Mouse (Mus musculus): ENCODE results near the gene Tpcn1.

Gene Tpcn1

DNA sequence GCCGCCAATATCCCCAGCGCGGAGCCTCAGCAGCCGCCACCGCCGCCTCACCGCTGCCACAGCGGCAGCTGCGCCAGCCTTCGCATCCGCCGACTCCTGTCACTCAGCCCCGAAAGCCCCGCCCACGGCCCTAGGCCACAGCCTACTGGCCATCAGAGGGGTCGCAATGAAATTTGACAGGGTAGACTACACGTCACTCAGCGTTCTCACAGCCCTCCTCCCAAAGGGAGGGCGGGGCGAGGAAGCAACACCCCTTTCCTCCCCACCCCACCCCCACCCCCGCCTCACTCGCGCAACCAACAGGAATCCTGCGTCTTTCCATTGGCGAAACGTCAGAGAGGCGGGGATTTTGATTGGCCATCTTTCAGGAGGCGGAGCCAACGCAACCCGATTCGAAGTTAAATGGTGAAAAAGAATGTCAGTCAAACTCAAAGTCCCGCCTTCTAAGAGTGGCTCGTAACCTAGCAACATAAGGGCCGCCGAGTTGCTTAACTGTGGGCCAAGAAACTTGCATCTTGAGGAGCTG, at the start of gene Tpcn1, which contains the start of gene Iqcd:
Gene Tpcn1, minus strand, starts transcription at position 105 of the 526 bp plus-strand sequence.
Gene Iqcd, plus strand, starts transcription at position 448 of the 526 bp plus-strand sequence.
- DNase-seq: peak; percentile 99

GRCm38 (mm10) chr5:120635633-120636032, 47.2 kb upstream of the Tpcn1 start:
- no peak for DNase-seq

- DNase-seq: peak in 1 of 2 experiments; percentile 9
These were observed 46.4 kb upstream of the Tpcn1 start for GRCm38 (mm10) chr5:120634860-120635259.

GRCm38 (mm10) chr5:120634131-120634530, 45.7 kb upstream of the Tpcn1 start, which contains the start of gene Cfap73:
TSS of gene Cfap73 (minus strand) at chr5:120634235.
- no peak for DNase-seq

DNA sequence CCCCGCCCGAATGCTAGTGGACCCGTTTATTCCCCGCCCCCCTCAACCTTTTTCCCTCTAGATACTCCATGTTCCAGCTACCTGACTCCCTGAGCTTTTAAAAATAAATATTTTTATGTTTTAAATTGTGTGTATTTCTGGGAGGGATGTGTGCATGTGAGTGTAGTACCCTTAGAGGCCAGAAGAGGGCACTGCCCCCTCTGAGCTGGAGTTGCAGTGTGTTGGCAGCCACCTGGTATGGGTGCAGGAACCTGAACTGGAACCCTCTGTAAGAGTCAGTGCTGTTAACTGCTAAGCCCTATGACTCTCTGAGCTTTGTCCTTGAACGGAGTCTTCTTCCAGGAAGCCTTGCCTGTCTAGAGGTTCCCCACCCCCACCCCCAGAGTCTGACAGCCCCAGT, 43.4 kb upstream of the Tpcn1 start:
- DNase-seq: peak in 1 of 2 experiments; percentile 21

DNA sequence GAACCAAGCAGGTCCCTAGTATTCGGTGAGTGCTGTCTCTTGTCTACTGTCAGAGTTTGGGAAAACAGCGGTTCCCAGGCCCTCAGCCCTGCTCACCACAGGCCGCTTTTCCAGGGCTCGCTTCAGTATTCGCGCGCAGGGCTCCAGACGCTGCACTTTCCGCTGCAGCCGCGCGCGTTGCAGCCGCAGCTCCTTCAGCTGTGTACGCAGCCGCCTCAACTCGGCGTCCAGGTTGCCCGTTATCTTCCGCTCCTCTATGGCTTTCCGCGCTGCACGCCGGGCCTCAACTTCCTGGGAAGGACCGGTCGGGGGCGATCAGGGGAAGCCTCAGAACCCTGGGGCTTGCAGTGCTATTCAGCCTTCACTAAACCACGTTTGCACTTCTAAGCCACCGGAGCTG, 42.7 kb upstream of the Tpcn1 start:
- DNase-seq: peak in 1 of 2 experiments; percentile 32

- no peak for DNase-seq
These were observed 40.2 kb upstream of the Tpcn1 start for GRCm38 (mm10) chr5:120628624-120629023.

- no peak for DNase-seq
These were observed 39.2 kb upstream of the Tpcn1 start for GRCm38 (mm10) chr5:120627515-120628300.

DNA sequence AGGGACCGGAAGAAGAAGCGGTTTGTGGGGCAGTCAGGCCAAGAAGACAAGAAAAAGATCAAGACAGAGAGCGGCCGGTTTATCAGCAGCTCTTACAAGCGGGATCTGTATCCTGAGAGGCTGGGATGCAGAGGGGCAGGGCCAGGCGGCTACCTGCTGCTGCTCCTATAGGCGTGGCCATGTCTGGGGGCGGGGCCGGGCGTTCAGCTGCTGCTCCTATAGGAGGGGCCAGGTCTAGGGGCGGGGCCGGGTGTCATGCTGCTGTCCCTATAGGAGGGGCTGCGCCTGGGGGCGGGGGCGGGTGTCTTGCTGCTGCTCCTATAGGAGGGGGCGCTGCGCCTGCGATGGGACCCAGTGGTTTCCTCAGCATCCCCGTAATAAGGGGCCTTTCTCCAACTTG, 37.9 kb upstream of the Tpcn1 start:
- DNase-seq: peak; percentile 64 to 69

DNA sequence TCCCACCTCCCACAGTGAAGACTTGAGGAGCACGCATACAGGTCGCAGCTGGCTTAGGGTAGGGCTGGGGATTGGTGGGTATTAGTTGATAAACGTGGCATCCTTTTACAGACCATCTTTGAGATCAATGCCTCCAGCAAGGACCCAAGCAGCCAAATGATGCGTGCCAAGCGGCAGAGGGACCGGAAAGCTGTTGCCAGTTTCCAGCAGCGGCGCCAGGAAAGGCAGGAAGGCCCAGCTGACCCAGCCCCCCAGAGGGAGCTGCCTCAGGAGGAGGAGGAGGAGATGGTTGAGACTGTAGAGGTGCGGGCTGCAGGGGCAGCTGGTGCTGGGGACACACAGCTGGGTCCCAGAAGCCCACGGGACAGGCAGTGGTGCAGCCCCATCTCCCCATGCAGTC, 36.0 kb upstream of the Tpcn1 start:
- no peak for DNase-seq

- DNase-seq: peak; percentile 70 to 71
These were observed 33.9 kb upstream of the Tpcn1 start for GRCm38 (mm10) chr5:120622198-120622851.

DNA sequence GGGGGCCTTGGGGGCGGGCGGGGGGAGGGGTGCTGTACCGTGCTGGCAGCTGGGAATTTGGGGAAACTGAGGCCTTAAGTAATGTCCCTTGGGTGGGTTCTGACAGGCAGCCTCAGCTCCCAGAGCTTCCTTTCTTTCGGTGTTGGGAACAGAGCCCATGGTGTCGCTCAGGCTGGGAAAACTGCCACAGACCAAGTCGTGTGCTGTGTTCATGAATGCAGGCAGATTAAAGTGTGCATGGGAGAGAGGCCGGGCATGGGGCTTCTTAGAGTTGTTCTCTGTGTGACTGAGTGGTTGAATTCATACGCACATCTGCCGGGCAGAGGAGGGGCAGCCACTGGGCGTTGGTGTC, 33.3 kb upstream of the Tpcn1 start:
- DNase-seq: no peak

GRCm38 (mm10) chr5:120621078-120621765, 32.7 kb upstream of the Tpcn1 start:
- DNase-seq: peak; percentile 82 to 83

DNA sequence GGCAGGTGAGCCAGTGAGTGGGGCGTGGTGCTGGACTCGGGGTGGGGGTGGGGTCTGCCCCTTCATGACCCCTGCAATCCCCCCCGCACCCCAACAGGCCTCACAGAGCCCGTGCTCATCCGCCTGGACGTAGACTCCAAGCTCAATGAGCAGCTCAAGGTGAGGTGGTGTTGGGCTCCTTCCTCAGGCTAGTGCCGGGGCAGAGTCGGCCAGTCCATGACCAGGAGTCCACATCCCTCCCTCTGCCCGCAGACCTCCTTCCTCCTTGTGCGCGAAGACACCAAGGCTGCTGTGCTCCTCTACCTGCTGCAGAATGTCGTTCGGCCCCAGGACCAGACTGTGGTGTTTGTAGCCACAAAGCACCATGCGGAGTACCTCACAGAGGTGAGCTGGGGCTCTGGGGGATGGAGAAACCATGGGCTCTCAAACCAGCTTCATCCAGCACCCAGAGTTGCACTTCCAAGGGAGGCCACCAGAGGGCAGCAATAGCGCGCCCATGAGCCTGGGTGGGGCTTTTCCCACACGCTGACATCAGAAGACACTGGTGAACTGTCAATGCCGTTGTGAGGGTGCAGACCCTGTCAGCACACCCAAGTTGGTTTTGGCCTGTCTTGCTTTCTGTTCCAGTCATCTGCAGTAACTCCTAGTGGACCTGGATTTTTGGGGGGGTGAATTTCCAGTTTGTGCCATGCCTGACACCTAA, 32.1 kb upstream of the Tpcn1 start:
- peak; percentile 96 to 97 for DNase-seq

GRCm38 (mm10) chr5:120619201-120619600, 30.7 kb upstream of the Tpcn1 start:
- DNase-seq: peak; percentile 88 to 89

- DNase-seq: no peak
These were observed 30.3 kb upstream of the Tpcn1 start for GRCm38 (mm10) chr5:120618778-120619177.

GRCm38 (mm10) chr5:120615903-120616302, 27.4 kb upstream of the Tpcn1 start:
- DNase-seq: peak; percentile 82 to 84

- peak; percentile 100 for DNase-seq
These were observed 24.5 kb upstream of the Tpcn1 start for GRCm38 (mm10) chr5:120612822-120613604.

DNA sequence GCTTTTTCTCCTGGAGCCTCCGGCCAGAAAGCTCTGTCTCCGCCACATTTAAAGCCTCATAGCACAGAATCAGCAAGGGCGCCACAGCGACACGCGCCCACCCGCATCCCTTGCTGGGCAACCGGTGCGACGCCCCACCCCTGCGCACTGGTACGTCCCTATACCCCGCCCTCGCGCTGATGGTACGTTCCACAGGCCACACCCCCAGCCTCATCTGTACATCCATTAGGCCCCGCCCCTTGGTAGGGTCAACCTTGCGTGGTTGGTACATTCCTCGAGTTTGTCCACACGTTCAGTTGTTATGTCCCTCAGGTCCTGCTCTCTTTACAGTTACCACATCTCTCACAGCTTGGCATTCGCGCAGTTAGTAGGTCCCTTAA, 24.0 kb upstream of the Tpcn1 start, which contains the start of the genes Rita1 and Ddx54:
Gene Rita1, minus strand, starts transcription at position 148 of the 380 bp plus-strand sequence.
Gene Ddx54, plus strand, starts transcription at position 298 of the 380 bp plus-strand sequence.
- peak; percentile 98 to 99 for DNase-seq

GRCm38 (mm10) chr5:120611416-120611815, 22.9 kb upstream of the Tpcn1 start:
- DNase-seq: no peak

DNA sequence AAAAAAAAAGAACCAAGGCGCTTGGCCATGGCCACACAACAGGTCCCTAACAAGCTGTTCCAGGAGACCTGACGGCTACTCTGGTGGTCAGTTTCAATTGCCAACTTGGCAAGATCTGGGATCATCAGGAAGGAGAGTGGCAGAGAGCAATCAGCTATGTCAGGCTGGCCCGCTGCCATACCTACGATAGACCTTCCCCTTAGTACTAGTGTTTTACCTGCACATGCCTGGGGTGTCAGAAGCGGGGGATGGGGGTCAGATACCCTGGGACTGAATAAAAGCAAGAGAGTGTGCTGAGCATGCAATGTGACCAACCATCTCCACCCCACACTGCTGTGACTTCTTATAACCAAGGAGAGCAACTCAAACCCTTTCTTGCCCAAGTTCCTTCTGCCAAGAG, 22.4 kb upstream of the Tpcn1 start:
- DNase-seq: no peak

Measured in B cell, adult 2 months (primary cell).